Mouse (Mus musculus) heart, embryonic 14.5 days (tissue): ENCODE results near the gene Ticrr. TPM values are rescaled to one million over a fixed set of nuclear protein-coding genes. Genes with fewer than 3 reads are reported as not detected.

Experiments used
- ATAC-seq: fragments of 200-750 bp; cut with Nextera tagmentation; 2 replicates; pipeline ENCODE4 v1.8.0; 2017; ENCODE audit warnings: low read depth, moderate TSS enrichment; ENCODE audit not compliant: insufficient number of reproducible peaks, insufficient read depth, low FRiP score
- H3K27ac ChIP-seq, 2 experiments: fragments of 200-500 bp in 1 of 2; fragments of 300-500 bp in 1 of 2; sonication (generic) in 1 of 2; replicated peaks in 1 of 2; 2 replicates each; pipeline ENCODE4 v1.5.1; 2012 to 2014; ENCODE audit warnings: low read depth in 2 of 2, low read length in 2 of 2, control low read depth in 1 of 2, mild to moderate bottlenecking in 1 of 2, mixed read lengths in 1 of 2; ENCODE audit not compliant: control insufficient read depth in 1 of 2, insufficient read depth in 1 of 2
- H3K27me3 ChIP-seq: fragments of 300-500 bp; sonication (generic); 2 replicates; pipeline ENCODE4 v1.6.1; 2014; ENCODE audit warnings: mild to moderate bottlenecking, low read length, control low read depth; ENCODE audit not compliant: control insufficient read depth, insufficient read depth
- H3K36me3 ChIP-seq: fragments of 300-500 bp; sonication (generic); 2 replicates; pipeline ENCODE4 v1.6.1; 2014; ENCODE audit warnings: mild to moderate bottlenecking, control low read depth, low read length, mixed read lengths; ENCODE audit not compliant: control insufficient read depth, insufficient read depth
- H3K4me1 ChIP-seq, 2 experiments: fragments of 200-500 bp in 1 of 2; fragments of 300-500 bp in 1 of 2; sonication (generic) in 1 of 2; 2 replicates each; pipeline ENCODE4 v1.6.1; 2012 to 2014; ENCODE audit warnings: low read length in 2 of 2, control low read depth in 1 of 2, mixed read lengths in 1 of 2; ENCODE audit not compliant: control insufficient read depth in 2 of 2, insufficient read depth in 2 of 2
- H3K4me2 ChIP-seq: fragments of 300-500 bp; sonication (generic); 2 replicates; pipeline ENCODE4 v1.6.1; 2014; ENCODE audit warnings: mild to moderate bottlenecking, low read length
- H3K4me3 ChIP-seq, 2 experiments: fragments of 200-500 bp in 1 of 2; fragments of 300-500 bp in 1 of 2; sonication (generic) in 1 of 2; 2 replicates each; pipeline ENCODE4 v1.5.1; 2012 to 2014; ENCODE audit warnings: low read length in 2 of 2, mild to moderate bottlenecking in 2 of 2, control low read depth in 1 of 2, low read depth in 1 of 2, moderate library complexity in 1 of 2; ENCODE audit not compliant: control insufficient read depth in 1 of 2, insufficient read depth in 1 of 2
- H3K9ac ChIP-seq: fragments of 300-500 bp; sonication (generic); 2 replicates; pipeline ENCODE4 v1.6.1; 2014; ENCODE audit warnings: mild to moderate bottlenecking, low read length
- H3K9me3 ChIP-seq: fragments of 300-500 bp; sonication (generic); 2 replicates; pipeline ENCODE4 v1.6.1; 2016; ENCODE audit warnings: low read length, control low read depth; ENCODE audit not compliant: control insufficient read depth
- WGBS: fragments of 180-500 bp; shearing (Covaris S2); extraction: QIAGEN DNeasy Blood & Tissue Kit; methylation state at CpG from one replicate; pipeline ENCODE4 v1.1.7; 2014; 5-methylcytosine and 5-hydroxymethylcytosine counted together
- polyA plus RNA-seq: library from polyadenylated mRNA; unstranded; fragments of >200 nt; fragmentation: Nextera tagmentation; extraction: Ambion mirVana; gene quantifications from 2 replicates; pipeline ENCODE4 v1.2.1, GENCODE M21; 2014

The Ticrr gene
- polyA plus RNA-seq, 1 experiment from 2014 or later = 5.3 TPM

GRCm38 (mm10) chr7:79734563-79734962 is 74.6 kb downstream of the Ticrr start:
- ATAC-seq = no peak
- Histone ChIP-seq H3K9ac (no peak overlapping the region), H3K4me1 (no peaks in the 10 kb centered on the region), H3K27ac (no peak overlapping the region), H3K9me3 (no peaks in the 10 kb centered on the region), H3K4me2 (no peak overlapping the region), H3K4me3 (no peak overlapping the region), H3K27me3 (no peaks in the 10 kb centered on the region; the same call in 1 of the 2 replicates), H3K36me3 (peaks cover 13% of the 10 kb centered on the region)
- 76% methylated on average over 8 of the region's 8 CpGs for WGBS

- Histone ChIP-seq H3K4me1 (no peaks in the 10 kb centered on the region), H3K9me3 (no peaks in the 10 kb centered on the region), H3K4me2 (no peak overlapping the region), H3K9ac (no peak overlapping the region), H3K4me3 (no peak overlapping the region), H3K36me3 (peaks cover 13% of the 10 kb centered on the region), H3K27ac (no peak overlapping the region), H3K27me3 (no peaks in the 10 kb centered on the region; the same call in 1 of the 2 replicates)
- no peak for ATAC-seq
- 87% methylated on average over 14 of the region's 14 CpGs for WGBS
These were observed 76.5 kb downstream of the Ticrr start for GRCm38 (mm10) chr7:79736511-79736910.

DNA sequence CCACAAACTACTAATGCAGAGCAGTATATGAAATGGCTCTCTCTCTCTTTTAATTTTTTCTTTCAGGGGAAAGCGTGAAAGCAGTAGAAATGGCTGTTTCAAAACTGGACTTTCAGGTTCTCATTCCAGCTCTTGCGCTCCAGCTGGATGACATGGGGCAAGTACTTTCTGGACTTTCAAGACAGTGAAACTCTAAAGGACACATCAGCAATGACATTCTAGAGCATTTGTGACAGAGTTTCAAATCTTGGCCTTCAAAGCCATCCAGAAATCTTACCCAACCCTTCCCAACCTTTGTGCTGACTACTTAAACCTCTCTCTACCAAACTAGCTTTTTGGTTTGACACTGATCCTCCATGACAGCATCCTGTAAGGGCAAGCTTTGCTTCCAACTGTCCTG is 78.9 kb downstream of the Ticrr start:
- H3K36me3 ChIP-seq = peaks cover 13% of the 10 kb centered on the region
- ATAC-seq = no peak
- H3K9ac ChIP-seq = no peak overlapping the region
- H3K4me1 ChIP-seq = peaks cover 0 to 3% of the 10 kb centered on the region in 2 experiments; a peak in 2 of 4 replicates
- no peak overlapping the region for H3K4me2 ChIP-seq
- H3K27ac ChIP-seq = no peak overlapping the region
- H3K27me3 ChIP-seq = no peaks in the 10 kb centered on the region
- WGBS = 94% methylated on average over 2 of the region's 2 CpGs
- no peaks in the 10 kb centered on the region for H3K9me3 ChIP-seq
- no peak overlapping the region for H3K4me3 ChIP-seq

DNA sequence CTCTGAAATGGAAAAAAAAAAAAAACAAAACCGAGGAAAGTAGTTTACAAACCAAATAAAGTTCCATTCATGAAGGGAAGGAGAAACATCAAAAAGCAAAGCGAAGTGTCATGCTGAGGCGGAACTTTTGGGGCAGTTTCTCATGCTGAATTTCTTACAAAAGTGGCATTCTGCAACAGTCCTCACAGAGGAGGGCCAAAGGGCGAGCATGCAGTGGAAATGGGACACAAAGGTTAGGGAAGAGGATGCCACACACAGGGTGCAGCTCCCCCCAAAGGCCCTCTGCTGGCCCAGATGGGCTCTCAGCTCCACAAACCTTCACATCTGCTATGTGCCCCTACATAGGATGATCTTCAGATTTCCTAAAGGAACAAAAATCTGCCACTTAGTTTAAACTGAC is 80.3 kb downstream of the Ticrr start:
- Histone ChIP-seq H3K9ac (no peak overlapping the region), H3K36me3 (peaks cover 13% of the 10 kb centered on the region), H3K4me3 (no peak overlapping the region), H3K27me3 (no peaks in the 10 kb centered on the region), H3K27ac (no peak overlapping the region), H3K4me1 (peaks cover 0 to 3% of the 10 kb centered on the region in 2 experiments; a peak in 2 of 4 replicates), H3K4me2 (no peak overlapping the region), H3K9me3 (no peaks in the 10 kb centered on the region)
- ATAC-seq = no peak
- WGBS = 75% methylated on average over 4 of the region's 4 CpGs

- Histone ChIP-seq H3K4me3 (peak overlapping the region; percentile 73), H3K4me2 (peak overlapping the region; percentile 94), H3K9me3 (no peaks in the 10 kb centered on the region), H3K36me3 (peaks cover 5% of the 10 kb centered on the region), H3K9ac (peak overlapping the region; percentile 82), H3K4me1 (peaks cover 0 to 3% of the 10 kb centered on the region in 2 experiments; a peak in 2 of 4 replicates), H3K27me3 (no peaks in the 10 kb centered on the region), H3K27ac (no peak overlapping the region)
- no peak for ATAC-seq
- WGBS = 20% methylated on average over 11 of the region's 11 CpGs
These were observed 82.3 kb downstream of the Ticrr start for GRCm38 (mm10) chr7:79742277-79742658.

DNA sequence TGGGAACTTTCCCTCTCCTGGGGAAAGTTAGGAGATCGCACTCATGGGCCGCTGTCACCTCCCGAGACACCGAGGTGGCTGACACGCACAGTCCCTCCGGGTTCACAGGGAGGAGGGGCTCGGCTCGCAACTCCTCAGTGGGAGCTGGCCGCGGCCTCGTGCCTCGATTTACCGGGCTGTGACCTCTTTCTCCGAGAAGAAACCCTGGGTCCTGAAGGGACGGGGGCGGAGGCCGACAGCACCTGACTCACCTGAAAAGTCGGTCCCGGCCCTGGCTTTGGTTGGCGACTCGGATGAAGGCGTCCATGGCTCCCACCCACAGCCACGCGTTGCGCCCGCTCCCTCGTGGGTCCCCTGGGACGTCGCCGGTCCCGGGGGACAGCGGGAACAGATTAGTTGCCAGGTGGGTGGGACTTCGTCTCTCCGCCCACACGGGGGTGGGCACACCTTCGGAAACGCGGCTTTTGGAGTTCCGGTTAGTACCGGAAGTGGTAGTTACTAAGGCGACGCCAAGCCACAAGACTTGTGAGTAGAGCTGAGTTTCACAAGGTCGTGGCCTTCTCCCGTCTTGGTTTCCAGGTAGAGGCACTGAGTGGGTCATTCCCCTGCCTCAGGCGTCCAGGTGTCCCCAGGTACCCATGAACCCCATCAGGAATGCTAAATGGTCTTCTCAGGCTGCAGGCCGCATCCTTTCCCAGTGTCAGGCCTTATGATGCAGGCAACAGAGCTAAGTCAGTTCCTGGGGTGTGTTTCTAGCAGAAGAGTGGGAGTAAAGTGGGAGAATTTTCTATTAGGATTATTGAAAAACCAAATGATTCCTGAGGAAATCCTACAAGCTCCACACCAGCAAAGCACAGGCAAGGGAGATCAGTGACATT is 82.9 kb downstream of the Ticrr start, which contains the start of the genes Pex11a and Wdr93:
Pex11a (minus strand) TSS at position 473 of the 878 bp plus-strand sequence.
Wdr93 (plus strand) TSS at position 505 of the 878 bp plus-strand sequence.
- no peaks in the 10 kb centered on the region for H3K36me3 ChIP-seq
- H3K4me3 ChIP-seq = peak within 1 kb of the TSS; percentile 73
- peaks cover 0 to 3% of the 10 kb centered on the region in 2 experiments; a peak in 2 of 4 replicates for H3K4me1 ChIP-seq
- peak within 1 kb of the TSS; percentile 94 for H3K4me2 ChIP-seq
- H3K27me3 ChIP-seq = no peaks in the 10 kb centered on the region
- H3K27ac ChIP-seq = 0 out of 4 replicates have a peak within 1 kb of the TSS, but pooled peaks of 1 of the 2 experiments have one; percentile 24
- H3K9ac ChIP-seq = peak within 1 kb of the TSS; percentile 82
- no peaks in the 10 kb centered on the region for H3K9me3 ChIP-seq
- 3% methylated on average over 46 of the region's 46 CpGs for WGBS
- peak; percentile 85 for ATAC-seq

DNA sequence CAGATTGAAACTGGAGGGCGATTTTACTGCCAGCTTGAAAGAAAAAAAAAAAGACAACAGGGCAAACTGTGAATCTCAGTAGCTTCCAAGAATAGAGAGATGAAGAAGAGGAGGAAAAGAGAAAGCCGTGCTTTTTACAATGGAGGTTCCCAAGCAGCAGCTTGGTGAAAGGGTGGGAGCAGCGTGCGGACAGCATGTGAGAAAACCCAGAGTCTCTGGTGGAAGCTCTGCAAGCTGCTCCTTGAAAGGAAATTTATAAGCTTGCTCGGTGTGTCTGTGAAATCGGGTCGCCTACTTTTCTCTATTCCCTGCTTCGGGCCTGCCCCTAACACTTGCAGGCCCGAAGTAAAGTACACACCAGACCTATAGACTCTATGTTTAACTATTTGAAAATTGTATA is 84.1 kb downstream of the Ticrr start:
- Histone ChIP-seq H3K27ac (no peak overlapping the region), H3K9ac (no peak overlapping the region), H3K4me2 (no peak overlapping the region), H3K27me3 (no peaks in the 10 kb centered on the region), H3K36me3 (no peaks in the 10 kb centered on the region), H3K9me3 (no peaks in the 10 kb centered on the region), H3K4me1 (peaks cover 0 to 3% of the 10 kb centered on the region in 2 experiments; a peak in 2 of 4 replicates), H3K4me3 (no peak overlapping the region)
- WGBS = 89% methylated on average over 9 of the region's 9 CpGs
- ATAC-seq = no peak
